Mouse (Mus musculus): Measurements from ENCODE around the gene Dnah1.

- TF ChIP-seq POLR2A (IDR thresholded peaks at IDR 0.05; ENCODE audit: borderline replicate concordance, low read depth, low read length) (no peak), CTCF (IDR thresholded peaks at IDR 0.05; ENCODE audit: low read depth, low read length) (no peak)
These were observed 5.9 kb downstream of the Dnah1 start for GRCm38 (mm10) chr14:31317754-31318153.
